Mouse (Mus musculus) heart, postnatal 0 days (tissue): ENCODE measurements at regions not wholly inside any gene's neighbourhood (a gene's known extent, or its start where the extent isn't known, plus 50 kb on each side); places are given as distances from the start of the nearest gene placed in this dataset.

Experiments used
- ATAC-seq: fragments of 200-750 bp; cut with Nextera tagmentation; 2 replicates; pipeline ENCODE4 v1.8.0; 2017; ENCODE audit warnings: low read depth, moderate number of reproducible peaks, moderate library complexity; ENCODE audit not compliant: insufficient read depth
- DNase-seq: peaks from one replicate; pipeline ENCODE4 v3.0.0-alpha.2; 2016; ENCODE audit warnings: low spot score
- H3K27ac ChIP-seq: fragments of 300-500 bp; sonication (generic); 2 replicates; pipeline ENCODE4 v1.5.1; 2014; ENCODE audit warnings: low read depth, mild to moderate bottlenecking
- H3K27me3 ChIP-seq: fragments of 300-500 bp; sonication (generic); 2 replicates; pipeline ENCODE4 v1.6.1; 2014; ENCODE audit warnings: low read length, mixed read lengths; ENCODE audit not compliant: control insufficient read depth, insufficient read depth
- H3K36me3 ChIP-seq: fragments of 300-500 bp; sonication (generic); replicated peaks from 2 replicates; pipeline ENCODE4 v1.6.1; 2014; ENCODE audit warnings: low read length, mixed read lengths; ENCODE audit not compliant: control insufficient read depth, insufficient read depth
- H3K4me1 ChIP-seq: fragments of 300-500 bp; sonication (generic); 2 replicates; pipeline ENCODE4 v1.6.1; 2014; ENCODE audit warnings: antibody characterized with exemption; ENCODE audit not compliant: control insufficient read depth, insufficient read depth
- H3K4me2 ChIP-seq: fragments of 300-500 bp; sonication (generic); 2 replicates; pipeline ENCODE4 v1.6.1; 2014; ENCODE audit warnings: low read depth, mild to moderate bottlenecking, low read length, moderate library complexity
- H3K4me3 ChIP-seq: fragments of 300-500 bp; sonication (generic); 2 replicates; pipeline ENCODE4 v1.5.1; 2014; ENCODE audit warnings: low read depth, low read length
- H3K9ac ChIP-seq: fragments of 300-500 bp; sonication (generic); replicated peaks from 2 replicates; pipeline ENCODE4 v1.6.1; 2014; ENCODE audit warnings: low read depth, low read length, mixed read lengths
- H3K9me3 ChIP-seq: fragments of 300-500 bp; sonication (generic); replicated peaks from 2 replicates; pipeline ENCODE4 v1.6.1; 2016; ENCODE audit warnings: low read length; ENCODE audit not compliant: control insufficient read depth
- CTCF ChIP-seq: IDR thresholded peaks from 2 replicates; pipeline ENCODE4 v1.5.1; 2016; ENCODE audit warnings: antibody characterized with exemption, control low read depth, low read depth
- EP300 ChIP-seq: IDR thresholded peaks from 2 replicates; pipeline ENCODE4 v1.6.1; 2016; ENCODE audit warnings: antibody characterized with exemption, low read depth
- WGBS: fragments of 180-500 bp; shearing (Covaris S2); extraction: QIAGEN DNeasy Blood & Tissue Kit; methylation state at CpG from one replicate; pipeline ENCODE4 v1.1.7; 2014; 5-methylcytosine and 5-hydroxymethylcytosine counted together

DNA sequence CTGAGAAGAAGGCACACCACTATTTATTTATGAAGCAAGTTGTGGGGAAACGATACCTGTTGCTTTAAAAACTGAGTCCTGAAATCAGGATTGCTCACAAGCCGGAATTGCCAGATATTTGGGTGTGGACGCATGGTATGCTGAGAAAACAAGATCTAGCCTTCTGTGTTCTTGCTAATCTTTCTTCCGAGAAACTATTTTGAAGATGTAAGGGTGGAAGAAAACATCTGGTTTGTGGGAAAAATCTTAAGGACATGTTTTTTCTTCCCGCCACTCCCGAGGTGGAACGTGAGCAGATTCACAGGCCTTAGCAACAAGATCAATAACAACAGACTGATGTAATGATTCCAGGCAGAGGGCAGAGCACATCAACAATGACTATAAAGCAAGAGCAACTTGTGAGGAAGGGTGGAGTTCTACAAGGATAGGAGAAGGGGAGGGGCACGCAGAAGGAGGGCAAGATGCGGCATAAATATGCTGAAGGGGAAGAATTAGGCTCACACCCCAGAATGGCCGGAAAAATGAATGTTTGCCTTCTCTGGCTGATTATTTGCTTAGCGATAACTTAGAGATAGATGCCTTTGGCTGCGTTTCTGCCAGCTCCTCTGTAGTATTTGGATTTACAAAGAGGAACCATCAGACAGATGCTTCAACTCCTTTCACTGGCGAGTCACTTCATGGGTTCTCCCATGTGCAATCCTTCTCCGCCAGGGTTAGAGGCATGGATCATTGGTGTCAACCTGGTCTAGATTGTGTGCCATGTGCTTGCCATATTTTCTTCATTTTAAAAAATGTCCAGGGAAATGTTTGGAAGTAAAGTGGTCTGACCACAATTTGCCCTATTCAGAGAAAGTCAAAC lies 139.0 kb upstream of the Tgfbr2 start:
- no peaks in the 10 kb centered on the region for H3K27me3 ChIP-seq
- H3K9me3 ChIP-seq: no peaks in the 10 kb centered on the region
- ATAC-seq: peak; percentile 27; the same call in 1 of the 2 replicates
- H3K4me2 ChIP-seq: no peak overlapping the region
- no peak overlapping the region for H3K9ac ChIP-seq
- 54% methylated on average over 14 of the region's 14 CpGs for WGBS
- TF ChIP-seq EP300: peak; percentile 32; the same call in 1 of the 2 replicates
- no peak for TF ChIP-seq CTCF
- H3K36me3 ChIP-seq: no peaks in the 10 kb centered on the region
- peak; percentile 49 for DNase-seq
- no peak overlapping the region for H3K4me3 ChIP-seq
- no peaks in the 10 kb centered on the region for H3K4me1 ChIP-seq
- 0 out of 2 replicates have a peak overlapping the region, but pooled peaks have one; percentile 4 for H3K27ac ChIP-seq

DNA sequence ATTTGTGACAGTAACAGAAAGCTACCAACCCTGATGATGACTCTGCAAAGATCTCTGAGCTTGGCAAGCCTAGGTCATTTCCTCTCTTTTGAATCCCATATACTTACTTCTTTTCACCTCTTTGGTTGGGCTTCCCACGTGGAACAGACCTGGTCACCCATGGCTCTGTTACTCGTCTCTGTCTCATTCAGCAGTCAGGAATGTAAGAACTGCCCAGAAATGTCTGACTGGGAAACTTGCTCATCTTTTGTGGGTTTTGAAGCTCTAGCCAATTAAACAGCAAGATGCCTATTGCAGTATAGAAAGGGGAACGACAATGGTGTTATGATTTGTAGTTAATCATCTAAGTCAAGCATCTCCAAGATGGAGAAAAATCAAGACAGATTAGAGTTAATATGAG lies 136.2 kb upstream of the Tgfbr2 start:
- Histone ChIP-seq H3K4me1 (no peaks in the 10 kb centered on the region), H3K36me3 (no peaks in the 10 kb centered on the region), H3K27ac (no peak overlapping the region), H3K4me2 (no peak overlapping the region), H3K4me3 (no peak overlapping the region), H3K9me3 (peaks cover 11% of the 10 kb centered on the region; the same call in 1 of the 2 replicates), H3K9ac (no peak overlapping the region), H3K27me3 (no peaks in the 10 kb centered on the region)
- no peak for ATAC-seq
- WGBS: 56% methylated on average over 3 of the region's 3 CpGs
- TF ChIP-seq CTCF (no peak), EP300 (no peak)
- no peak for DNase-seq

DNA sequence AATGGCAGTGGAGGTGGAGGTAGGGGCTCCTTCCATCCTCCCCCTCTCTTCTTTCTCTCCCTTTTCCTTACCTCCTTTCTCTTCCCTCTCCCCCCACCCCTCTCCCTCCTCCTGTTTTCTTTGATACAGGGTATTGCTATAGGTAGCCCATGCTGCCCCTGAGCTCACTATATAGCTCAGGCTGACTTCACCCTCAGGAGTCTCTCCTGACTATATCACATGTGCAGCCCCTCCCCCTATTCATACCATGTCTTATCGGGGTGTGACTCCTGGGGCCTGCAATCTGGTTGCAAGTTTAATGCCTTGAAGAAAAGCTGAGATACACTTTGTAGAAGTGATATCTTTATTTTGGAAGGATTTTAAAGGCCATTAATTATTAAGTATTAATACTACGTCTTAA lies 126.4 kb upstream of the Tgfbr2 start:
- WGBS: 72% methylated on average over 2 of the region's 2 CpGs
- no peaks in the 10 kb centered on the region for H3K4me1 ChIP-seq
- TF ChIP-seq EP300 (no peak), CTCF (no peak)
- H3K36me3 ChIP-seq: no peaks in the 10 kb centered on the region
- DNase-seq (no peak), ATAC-seq (no peak)
- H3K9ac ChIP-seq: no peak overlapping the region
- H3K9me3 ChIP-seq: peaks cover under 1% of the 10 kb centered on the region; the same call in 1 of the 2 replicates
- H3K27ac ChIP-seq: no peak overlapping the region
- no peaks in the 10 kb centered on the region for H3K27me3 ChIP-seq
- no peak overlapping the region for H3K4me2 ChIP-seq
- H3K4me3 ChIP-seq: no peak overlapping the region

DNA sequence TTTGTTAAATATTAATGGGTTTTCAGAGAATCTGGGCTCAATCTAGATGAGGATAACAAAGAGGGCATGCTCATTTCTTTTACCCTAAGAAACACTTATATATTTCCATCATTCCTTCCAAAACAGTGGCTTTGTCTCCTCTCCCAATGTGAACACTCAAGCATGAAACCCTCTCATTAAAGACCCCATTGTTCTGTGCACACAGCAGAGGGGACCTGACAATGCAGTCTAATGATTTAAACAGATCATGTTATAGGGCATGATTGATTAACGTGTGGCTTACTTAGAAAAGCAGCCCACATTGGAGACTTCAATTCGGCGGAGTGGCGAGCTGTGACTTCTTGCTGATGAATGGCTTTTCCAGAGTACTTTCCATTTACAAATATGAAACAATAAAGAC lies 123.6 kb upstream of the Tgfbr2 start:
- H3K9me3 ChIP-seq: no peaks in the 10 kb centered on the region; the same call in 1 of the 2 replicates
- TF ChIP-seq CTCF (no peak), EP300 (no peak)
- H3K9ac ChIP-seq: no peak overlapping the region
- no peak for ATAC-seq
- H3K36me3 ChIP-seq: no peaks in the 10 kb centered on the region
- H3K4me1 ChIP-seq: no peaks in the 10 kb centered on the region
- DNase-seq: no peak
- H3K27me3 ChIP-seq: no peaks in the 10 kb centered on the region
- H3K4me2 ChIP-seq: no peak overlapping the region
- 91% methylated on average over 4 of the region's 4 CpGs for WGBS
- no peak overlapping the region for H3K27ac ChIP-seq
- H3K4me3 ChIP-seq: no peak overlapping the region

DNA sequence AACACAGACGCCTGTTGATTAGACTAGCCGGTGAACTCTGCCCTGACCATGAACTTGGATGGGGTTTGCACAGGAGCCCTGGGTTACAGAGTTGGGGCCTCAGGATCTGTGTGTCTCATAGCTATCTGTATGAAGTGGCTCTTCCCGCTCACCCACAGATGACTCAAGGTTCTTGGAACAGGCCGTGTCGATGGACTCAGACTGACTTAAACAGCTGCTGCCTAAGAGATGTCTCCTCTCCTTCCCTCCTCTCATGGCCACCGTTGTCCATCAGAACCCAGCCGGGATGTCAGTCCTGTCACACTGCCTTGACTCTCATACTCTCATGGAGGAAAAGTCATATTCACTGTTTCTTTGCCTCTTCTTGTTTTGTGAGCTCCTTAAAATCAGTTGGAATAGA lies 121.2 kb upstream of the Tgfbr2 start:
- H3K27ac ChIP-seq: no peak overlapping the region
- H3K4me1 ChIP-seq: peaks cover 6% of the 10 kb centered on the region; the same call in 1 of the 2 replicates
- H3K27me3 ChIP-seq: no peaks in the 10 kb centered on the region
- no peak overlapping the region for H3K4me2 ChIP-seq
- H3K9ac ChIP-seq: no peak overlapping the region
- H3K9me3 ChIP-seq: no peaks in the 10 kb centered on the region
- no peak for DNase-seq
- no peaks in the 10 kb centered on the region for H3K36me3 ChIP-seq
- ATAC-seq: no peak
- WGBS: 77% methylated on average over 7 of the region's 7 CpGs
- TF ChIP-seq CTCF (no peak), EP300 (no peak)
- no peak overlapping the region for H3K4me3 ChIP-seq
